Mouse (Mus musculus) layer of hippocampus, adult 18-20 months (tissue): Measurements from ENCODE around the gene Socs3. TPM values are rescaled to one million over a fixed set of nuclear protein-coding genes. Genes with fewer than 3 reads are reported as not detected.

Experiments used
- DNase-seq, 2 experiments: peaks; one replicate each; pipeline ENCODE4 v3.0.0; 2022; ENCODE audit warnings: low spot score in 2 of 2
- total RNA-seq, 2 experiments: library from RNA; stranded (reverse); gene quantifications; 2 replicates each; pipeline ENCODE4 v1.2.3; 2021

Socs3 gene
- total RNA-seq, 2 experiments from 2014 or later: 1.0 to 1.3 TPM

DNA sequence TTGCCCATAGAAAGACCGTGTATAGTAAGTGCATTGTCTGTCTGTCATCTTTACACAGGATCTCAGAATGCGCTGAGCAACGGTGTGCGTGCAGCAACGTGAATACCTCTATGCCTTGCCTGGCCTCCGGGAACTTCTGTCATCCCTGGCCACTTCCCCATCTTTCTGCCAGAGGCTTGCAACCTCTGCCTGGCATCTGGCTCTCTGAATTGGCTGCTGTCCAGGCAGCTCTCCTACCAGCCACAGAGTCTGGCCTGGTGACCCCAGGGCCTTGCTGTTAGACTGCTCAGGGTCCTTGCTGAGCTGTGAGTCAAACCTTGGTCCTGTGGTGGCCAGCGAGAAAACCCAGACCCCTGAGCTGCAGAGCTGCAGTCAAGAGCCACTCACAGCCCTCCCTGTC, 11.7 kb downstream of the Socs3 start:
- DNase-seq: no peak

DNA sequence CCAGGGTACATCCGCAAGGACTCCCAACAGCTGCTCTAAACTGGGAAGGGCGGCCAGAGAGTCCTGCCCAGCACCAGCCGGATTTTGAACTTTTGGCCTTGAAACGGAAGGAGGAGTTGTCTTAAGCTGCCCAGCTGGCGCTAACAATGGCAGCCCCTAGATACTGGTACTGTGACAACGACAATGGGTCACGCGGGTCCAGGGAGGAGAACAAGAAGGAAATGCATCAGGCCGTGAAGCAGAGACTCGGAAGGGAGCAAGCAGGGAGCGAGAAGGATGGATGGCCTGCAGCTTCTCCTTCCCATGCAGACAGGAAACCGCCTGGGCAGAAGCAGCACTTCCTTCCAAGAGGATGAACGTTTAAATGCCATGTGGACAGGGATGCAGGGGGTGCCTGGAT, 14.2 kb downstream of the Socs3 start:
- DNase-seq: no peak

- no peak for DNase-seq
Observed at GRCm38 (mm10) chr11:117954819-117955218, 15.0 kb downstream of the Socs3 start.

- DNase-seq: no peak
Observed at GRCm38 (mm10) chr11:117954094-117954493, 15.8 kb downstream of the Socs3 start.

DNA sequence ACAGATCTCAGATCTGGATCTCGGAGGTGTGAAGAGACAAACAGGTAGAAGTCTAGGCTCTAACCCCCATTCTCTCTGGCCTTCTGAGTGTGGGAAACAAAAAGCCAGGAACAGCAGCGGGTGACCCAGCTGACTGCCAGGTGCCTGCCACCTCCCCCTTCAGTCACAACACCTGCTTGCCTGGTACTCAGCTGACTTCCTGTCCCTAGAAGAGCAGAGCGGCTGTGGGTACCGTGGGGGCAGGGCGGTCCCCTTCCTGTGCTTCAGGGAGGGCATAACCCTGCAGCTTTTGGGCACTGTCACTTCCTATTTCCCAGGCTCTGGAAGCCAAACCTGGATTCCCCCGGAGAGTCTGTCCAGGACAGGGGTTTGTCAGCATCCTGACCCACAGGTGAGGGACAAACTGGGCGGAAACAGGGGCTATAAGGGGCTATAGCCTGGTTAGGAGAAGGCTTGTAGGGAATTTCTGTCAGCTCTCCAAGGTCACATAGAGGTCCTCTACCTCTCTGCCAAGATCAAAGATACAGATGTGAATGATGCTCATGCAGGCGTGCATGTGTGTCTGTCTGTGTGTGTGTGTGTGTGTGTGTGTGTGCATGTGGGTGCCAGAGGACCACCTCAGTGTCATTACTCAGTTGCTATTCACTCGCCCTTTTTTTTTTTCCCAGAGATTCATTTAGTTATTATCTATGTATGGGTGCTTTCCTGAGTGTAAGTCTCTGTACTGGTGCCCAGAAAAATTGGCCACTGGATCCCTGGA, 17.5 kb downstream of the Socs3 start:
- DNase-seq: no peak

GRCm38 (mm10) chr11:117951391-117951790, 18.5 kb downstream of the Socs3 start:
- no peak for DNase-seq

DNA sequence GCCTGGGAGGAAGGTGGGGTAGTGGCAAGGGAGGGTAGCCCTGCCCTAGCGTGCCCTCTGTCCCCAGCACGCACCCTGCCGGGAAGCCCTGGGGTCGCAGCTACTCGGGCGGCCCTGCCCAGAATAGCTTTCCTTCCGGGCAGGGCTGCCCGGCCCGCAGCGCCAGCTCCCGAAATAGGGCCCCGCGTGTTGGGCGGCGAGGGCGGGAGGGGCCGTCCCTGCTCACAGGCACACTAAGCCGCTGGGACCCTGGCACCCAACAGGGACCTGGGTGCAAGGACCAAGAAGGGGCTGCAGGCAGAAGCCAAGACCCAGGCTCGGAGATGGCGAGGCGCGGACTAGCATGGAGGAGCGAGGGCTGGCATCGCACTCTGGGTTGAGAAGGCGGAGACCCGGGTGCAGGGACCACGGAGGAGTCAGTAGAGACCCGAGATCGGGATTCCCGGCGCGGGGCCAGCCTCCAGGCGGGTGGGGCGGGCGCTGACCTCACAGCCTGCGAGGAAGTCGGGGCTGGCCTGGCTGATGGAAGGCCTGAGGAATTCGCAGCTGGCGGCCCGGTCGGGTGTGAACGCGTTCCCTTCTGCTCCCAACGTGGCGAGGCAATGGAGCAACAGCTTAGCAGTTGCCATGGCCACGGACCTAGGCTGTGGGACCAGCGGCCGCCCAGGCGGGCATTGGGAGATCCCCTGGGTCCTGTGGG, 20.3 kb downstream of the Socs3 start:
- no peak for DNase-seq

DNA sequence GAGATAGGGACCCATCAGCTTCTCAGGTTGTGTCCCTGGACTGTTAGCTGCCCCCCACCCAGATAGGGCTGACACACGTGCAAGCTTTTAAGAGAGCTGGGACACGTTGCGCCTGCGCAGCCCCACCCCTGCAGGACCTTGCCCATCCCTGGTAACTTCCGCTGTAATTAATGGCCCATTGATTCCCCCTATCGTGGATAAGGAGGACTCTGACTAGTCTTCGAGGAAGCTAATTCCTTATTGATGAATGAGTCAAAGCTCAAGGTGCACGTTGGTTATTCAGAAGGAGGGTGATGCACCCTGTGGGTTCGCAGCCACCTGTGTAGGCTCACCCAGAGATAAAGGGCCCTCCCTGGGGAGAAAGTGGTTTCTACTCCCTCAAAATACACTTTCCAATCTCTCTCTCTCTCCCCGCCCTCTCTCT, 22.8 kb downstream of the Socs3 start:
- DNase-seq: no peak

GRCm38 (mm10) chr11:117946195-117946979, 23.5 kb downstream of the Socs3 start:
- no peak for DNase-seq

GRCm38 (mm10) chr11:117941848-117942247, 28.0 kb downstream of the Socs3 start:
- DNase-seq: no peak

GRCm38 (mm10) chr11:117941325-117941834, 28.5 kb downstream of the Socs3 start:
- no peak for DNase-seq

- no peak for DNase-seq
Observed at GRCm38 (mm10) chr11:117940881-117941280, 29.0 kb downstream of the Socs3 start.

DNA sequence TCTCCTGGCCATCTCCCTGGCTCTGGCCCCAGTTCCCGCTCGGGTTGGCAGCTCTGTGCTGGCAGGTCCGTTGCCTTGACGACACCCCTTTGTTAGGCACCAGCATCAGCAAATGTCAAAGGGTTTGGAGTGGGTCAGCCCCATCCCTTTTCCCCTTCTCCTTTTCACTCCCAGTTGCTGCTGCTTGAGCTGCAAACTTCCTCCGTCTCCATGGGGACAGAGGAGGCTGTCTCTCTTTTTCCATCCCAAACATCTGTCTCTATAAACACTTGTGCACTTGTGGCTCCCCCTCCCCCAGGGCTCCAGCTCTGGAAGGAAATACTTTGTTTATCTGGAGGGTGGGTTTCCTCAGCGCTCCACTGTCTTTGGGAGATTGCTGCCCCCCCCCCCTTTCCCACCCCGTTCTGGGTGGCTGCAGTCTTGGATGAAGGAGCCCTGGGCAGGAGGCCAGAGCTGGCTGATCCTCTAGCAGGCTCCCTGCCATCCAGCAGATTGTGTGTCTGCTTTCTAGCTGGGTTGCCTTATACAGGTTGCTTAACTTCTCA, 30.0 kb downstream of the Socs3 start:
- peak in 1 of 2 experiments; percentile 69 for DNase-seq

- DNase-seq: no peak
Observed at GRCm38 (mm10) chr11:117939004-117939730, 30.7 kb downstream of the Socs3 start.

DNA sequence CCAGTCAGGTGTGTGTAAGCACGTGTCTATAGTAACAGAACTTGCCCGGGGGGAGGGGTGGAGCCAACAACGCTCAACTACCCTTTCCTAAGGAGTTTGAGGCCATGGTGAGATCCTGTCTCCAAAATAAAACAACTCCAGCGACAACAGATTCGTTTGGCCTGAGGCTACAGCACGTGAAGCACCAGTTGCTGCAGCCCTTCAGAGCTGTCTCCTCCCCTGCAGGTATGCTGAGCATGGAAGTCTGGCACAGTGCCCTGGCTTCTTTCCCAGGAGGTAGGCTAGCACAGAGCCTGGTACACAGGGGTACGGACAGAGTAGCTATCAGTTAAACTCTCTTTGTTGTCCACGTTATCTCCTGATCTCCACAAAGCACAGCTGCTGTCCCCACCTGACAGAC, 33.6 kb downstream of the Socs3 start:
- DNase-seq: no peak

GRCm38 (mm10) chr11:117935616-117936015, 34.2 kb downstream of the Socs3 start:
- DNase-seq: no peak

GRCm38 (mm10) chr11:117934576-117935368, 35.1 kb downstream of the Socs3 start:
- DNase-seq: no peak

DNA sequence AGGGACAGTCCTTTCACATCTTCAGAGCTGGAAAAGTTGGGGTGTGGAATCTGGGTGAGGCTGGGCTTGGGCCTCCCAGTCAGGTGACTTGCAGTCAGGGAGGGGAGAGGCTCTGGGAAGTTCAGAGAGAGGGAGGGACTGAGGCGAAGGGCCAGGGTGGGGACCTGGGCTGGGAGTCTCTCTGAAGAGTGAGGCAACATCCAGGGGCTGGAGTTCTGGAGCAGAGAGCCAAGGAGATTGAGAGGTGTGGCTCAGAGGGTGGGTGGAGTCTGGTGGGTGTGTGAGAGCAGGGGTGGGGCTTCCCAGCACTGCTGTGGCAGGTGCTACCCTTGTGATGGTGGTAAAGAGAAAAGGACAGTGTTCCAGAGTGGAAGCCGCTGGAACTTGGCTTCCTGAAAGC, 35.7 kb downstream of the Socs3 start:
- DNase-seq: no peak

DNA sequence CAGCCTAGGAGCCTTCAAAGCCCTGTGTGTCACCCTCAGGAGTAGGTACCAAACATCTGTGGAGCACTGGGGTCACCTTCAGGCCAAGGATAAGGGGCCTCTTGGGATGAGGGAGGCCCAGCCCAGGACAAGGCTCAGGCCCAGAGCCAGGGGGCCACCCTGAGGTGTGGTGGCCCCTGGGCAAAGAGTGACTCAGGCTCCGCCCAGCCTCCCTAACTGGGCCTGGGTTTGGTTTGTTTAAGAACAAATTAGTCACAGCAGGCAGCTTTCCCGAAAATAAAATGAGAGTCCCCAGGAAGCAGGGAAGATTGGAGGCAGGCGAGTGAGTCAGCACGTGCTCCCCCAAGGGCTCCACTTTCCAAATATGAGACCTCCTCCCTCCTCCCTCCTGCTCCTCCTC, 37.7 kb downstream of the Socs3 start:
- peak; percentile 37 to 63 for DNase-seq

- DNase-seq: no peak
Observed at GRCm38 (mm10) chr11:117931576-117931975, 38.3 kb downstream of the Socs3 start.
